Mouse (Mus musculus) retina, adult 2 months (tissue): ENCODE data around the gene Gng12.

Experiments
- DNase-seq: peaks from one replicate; pipeline ENCODE4 v3.0.0-alpha.2; 2012; ENCODE audit warnings: low read depth, low spot score

The Gng12 gene

DNA sequence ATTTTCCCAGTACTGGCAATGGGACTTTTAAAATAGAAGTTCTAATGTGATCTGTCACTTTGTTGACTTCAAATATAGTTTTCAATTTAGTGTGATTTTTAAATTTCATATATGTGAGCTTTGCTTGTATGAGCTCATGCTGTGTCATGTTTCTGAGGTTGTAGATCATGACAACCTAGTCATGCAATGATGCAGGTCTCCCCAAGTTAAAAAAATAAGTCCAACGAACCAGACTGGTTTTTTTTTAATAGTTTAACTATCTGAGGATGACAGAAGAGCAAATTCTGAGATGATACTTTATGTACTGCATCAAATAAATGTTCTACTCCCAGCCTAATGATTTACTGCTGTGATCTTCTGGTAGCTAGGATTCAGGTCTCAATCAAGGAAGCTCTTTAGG, 153.9 kb downstream of the Gng12 start:
- no peak for DNase-seq

DNA sequence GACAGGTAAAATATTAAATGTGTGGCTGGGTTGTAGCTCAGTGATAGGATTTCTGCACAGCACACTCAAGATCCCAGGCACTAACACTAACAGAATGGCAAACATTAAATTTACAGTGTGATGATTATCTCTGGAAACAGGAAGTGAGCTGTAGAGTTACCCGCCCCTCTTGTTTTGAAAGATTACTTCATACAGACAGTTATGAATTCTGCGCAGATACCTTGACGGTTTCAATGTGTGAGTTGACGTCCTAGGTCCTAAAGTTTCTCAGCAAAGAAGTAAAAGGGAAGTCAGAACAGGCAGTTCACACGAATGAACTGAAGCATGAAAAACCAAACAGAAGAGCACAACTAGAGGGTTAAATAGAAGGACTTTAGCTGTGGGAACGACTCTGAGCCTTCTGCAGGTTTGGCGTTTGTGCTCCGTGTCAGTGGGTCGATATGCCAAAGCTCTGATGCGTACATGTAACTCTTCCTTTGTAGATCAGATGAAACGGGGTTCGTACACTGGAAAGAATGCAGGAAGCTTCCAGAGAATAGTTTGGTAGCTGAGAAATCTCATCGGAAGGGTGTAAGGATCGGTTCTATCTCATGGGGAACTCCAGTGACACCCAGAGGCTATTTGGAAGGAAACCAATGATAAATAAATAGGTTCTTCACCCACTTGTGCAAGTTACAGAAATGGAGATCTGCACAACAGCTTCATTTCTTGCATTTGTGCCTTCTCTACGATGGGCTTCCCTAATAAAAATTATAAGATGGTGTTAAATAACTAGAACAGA, 160.1 kb downstream of the Gng12 start:
- DNase-seq: no peak

DNA sequence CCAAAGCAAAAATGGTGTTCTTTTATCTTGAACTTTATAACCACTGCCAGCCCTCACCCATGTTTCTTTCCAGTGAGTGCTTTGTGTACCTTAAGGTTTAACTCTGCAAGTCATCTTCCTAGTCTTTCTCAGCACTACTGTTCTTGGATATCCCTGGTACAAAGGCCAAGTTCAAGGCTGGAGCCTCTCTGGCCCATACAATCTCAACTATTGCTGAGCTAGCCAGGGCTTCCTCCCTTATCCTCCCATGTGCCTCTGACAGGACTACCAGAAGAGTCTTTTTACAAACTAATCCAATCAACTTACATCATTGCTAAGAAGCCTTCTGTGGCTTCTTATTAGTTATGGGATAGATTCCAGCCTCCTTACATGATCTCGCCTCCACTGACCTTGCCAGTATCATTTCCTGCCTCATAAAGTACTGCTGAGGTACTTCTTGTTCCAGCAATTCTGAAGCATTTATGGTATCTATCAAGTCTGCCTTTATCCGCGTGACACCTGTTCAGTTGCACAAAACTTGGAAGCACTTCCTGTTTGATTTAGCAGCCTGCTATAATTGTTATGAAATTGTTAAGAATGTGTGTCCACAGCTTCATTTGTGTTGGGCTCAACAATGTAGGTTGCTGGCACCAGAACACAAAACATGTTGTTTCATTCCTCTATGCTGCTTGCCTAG, 160.8 kb downstream of the Gng12 start:
- no peak for DNase-seq

DNA sequence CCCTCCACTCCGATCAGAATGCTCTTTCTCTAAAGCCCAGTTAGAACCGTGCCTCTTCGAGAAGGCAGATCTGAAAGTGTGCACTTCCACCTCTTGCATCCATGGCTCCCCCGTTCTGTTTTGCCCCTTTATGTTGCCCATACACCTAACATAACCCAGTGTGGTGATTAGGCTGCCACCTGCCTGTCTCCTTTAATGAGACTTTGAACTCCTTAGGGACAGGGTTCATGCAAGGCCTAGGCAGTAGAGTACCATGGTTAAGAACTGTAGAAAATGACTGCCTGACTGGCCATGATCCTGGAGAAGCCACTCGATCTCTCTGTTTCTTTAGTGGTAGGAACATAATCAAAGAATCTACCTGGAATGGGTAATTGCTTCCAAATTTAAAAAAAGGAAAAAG, 161.4 kb downstream of the Gng12 start:
- DNase-seq: no peak

DNA sequence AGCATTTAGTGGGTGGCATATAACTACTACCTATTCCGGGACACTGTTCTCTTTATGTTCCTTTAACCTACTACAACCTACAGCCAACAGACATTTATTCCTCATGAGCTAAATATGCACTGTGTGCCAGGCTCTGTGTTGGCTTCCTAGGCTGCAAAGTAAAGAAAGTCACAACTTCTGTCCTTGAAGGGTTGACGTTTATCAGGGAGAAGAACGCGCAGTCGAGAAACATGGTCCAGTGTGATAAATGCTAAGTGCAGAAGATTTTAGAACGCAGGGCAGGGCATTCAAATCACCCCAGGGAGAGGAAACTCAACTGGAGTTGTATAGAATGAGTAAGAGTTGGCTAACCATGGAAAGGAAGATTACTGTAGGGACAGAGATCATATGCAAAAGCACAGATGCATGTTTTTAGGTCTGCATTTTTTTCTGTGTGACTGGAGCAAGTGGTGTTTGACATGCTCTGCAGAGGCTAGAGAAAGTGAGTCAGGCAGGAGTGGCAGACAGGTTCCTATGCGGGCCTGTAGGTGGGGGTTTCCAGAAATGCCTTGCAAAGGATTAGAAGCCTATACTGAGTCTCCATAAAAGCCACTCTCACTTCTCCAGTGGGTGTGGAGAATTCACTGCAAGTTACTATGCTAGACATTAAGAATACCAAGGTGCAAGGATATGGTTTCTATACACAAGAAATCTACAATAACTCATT, 161.9 kb downstream of the Gng12 start:
- no peak for DNase-seq

DNA sequence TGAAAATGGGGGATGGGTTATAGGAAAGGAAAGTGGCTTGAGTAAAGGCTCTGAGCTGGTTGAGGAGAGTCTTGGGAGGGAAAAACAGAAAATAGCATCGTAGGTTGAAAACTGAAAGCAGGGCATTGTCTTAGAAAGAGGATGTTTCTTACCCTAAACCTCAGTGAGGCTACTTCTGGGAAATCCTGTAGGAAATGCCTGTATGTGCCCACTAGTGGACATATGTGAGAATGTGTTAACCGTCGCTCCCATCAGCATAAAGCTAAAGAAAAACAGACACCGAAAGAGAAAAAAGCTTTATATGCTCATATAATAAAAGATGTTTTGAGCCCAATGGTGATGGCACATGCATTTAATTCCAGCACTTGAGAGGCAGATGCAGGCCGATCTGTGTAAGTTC, 163.9 kb downstream of the Gng12 start:
- DNase-seq: no peak

DNA sequence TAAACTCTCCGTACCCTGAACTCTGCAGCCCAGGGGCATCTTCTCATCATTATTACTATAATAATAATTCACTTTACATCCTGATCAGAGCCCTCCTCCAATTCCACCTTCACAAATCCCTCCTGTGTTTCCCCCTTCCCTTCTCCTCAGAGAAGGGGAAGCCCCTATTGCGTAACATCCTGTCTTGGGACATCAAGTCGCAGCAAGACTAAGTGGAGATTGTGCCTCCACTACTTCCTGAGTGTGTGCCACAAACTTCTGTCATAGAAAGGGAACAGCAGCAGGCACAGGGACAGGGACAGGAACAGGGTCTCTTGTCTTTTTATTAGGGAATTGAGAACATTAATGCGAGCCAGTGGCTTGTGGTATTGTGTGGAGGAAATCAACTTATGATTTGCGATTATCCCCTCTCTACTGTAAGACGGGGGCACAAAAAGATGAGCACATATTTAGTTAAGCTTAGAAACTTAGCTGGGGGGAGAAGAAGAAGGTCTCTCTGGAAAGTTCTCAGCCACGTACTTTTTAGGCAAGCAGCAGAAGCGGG, 173.1 kb downstream of the Gng12 start:
- no peak for DNase-seq

DNA sequence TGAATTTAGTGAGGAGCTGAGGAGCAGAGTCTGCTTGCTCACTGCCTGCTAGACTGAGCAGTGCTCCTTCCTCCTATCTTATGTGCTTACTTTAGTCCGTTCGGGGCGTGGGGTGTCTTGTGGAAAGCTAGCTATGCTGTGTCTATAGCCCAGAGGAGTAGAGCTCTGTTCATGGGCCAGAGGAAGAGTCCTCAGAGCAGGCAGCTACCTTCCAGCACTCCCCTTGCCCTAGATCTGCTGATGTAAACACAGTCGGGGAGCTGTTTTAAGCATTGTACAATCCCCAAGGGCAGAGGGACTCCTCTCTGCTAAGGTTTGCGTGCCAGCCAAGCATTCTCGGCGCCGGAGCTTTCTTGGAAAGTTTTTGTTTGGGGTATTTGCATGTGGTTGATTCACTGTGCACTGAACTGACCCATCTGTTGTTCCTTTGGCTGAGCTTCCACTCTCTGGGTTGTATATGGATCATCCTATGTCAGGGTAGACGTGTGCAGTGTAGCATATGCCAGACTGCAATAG, 173.7 kb downstream of the Gng12 start:
- no peak for DNase-seq
